ENCODE assay signal across 18 mouse cellular contexts in the genomic region with DNA sequence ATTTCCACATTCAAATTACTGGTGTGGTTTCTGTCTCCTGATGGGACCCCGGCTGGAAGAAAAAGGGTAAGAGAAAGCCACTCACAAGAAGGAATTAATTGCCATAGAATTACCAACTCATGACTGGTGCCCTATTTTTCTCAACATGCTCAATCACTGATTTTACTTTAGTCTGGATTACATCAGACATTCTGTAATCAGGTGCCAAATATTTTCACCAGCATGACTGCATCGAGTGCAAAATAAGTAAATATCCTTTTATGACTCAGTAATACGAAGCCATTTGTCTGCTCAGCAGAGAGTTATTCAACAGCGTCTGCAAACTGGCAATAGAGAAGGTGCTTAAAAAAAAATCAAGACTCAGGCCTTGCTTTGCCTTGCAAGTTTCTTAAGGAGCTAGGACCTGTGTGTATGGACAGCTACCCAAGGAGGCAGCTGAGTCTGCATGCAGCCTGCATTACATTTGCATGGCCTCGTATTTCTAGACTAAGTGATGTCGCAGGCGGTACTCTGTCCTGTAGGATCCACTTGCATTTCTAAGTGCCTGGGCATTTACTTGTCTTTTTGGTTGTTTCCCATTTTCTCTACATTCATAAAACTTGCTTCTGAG.
DNase-seq lines count a peak whose midpoint lies in the region; ATAC-seq and TF ChIP-seq lines count a peak whose summit lies in the region.
"Had no signal": no experiment of that assay in that cellular context is flagged by ENCODE, and none has a peak within 500 bp of the region (broad histone marks: within the 10 kb centered on the region; RNA-seq: fewer than 3 reads in every experiment).

No protein-coding gene starts in this region.

- TF ChIP-seq CTCF in lung, postnatal 0 days (IDR thresholded peaks at IDR 0.05): no peak
- no peak for TF ChIP-seq CTCF in Patski (IDR thresholded peaks at IDR 0.05)

- H3K36me3 ChIP-seq in lung, postnatal 0 days (ENCODE audit: insufficient read depth, low read length): no peaks in the 10 kb centered on the region
- H3K36me3 ChIP-seq: limb, embryonic 13.5 days; liver, embryonic 15.5 days had no signal

- no peak overlapping the region for H3K4me2 ChIP-seq in lung, postnatal 0 days (replicated peaks; ENCODE audit: low read depth, low read length)
- H3K4me2 ChIP-seq: limb, embryonic 13.5 days; liver, embryonic 15.5 days had no signal

- H3K27me3 ChIP-seq in lung, postnatal 0 days (replicated peaks; ENCODE audit: insufficient read depth, low read length): no peaks in the 10 kb centered on the region
- H3K27me3 ChIP-seq in Patski: no peaks in the 10 kb centered on the region
- H3K27me3 ChIP-seq: limb, embryonic 13.5 days; liver, embryonic 15.5 days had no signal

- H3K4me3 ChIP-seq in lung, postnatal 0 days (ENCODE audit: low read depth, low read length): no peak overlapping the region
- H3K4me3 ChIP-seq: erythroblast, embryonic 14.5 days; limb, embryonic 13.5 days; liver, embryonic 15.5 days had no signal

- ATAC-seq in lung, postnatal 0 days: peak; percentile 68
- peak; percentile 94 for ATAC-seq in Patski
- ATAC-seq: activated CD4-positive, CD25-positive, alpha-beta regulatory T cell, adult 4 months; forebrain, postnatal 0 days had no signal

- CTCF ChIA-PET in Patski (lab: Charles Lee): interaction anchor here (1.5 to 1.6 kb wide), 2 partner anchors 10 to 115 kb away, joined by 3 to 6 read pairs; no protein-coding TSS in a partner anchor

- 60% methylated on average over 7 of the region's 7 CpGs for WGBS in lung, postnatal 0 days

- H3K27ac ChIP-seq in lung, postnatal 0 days (ENCODE audit: low read length): no peak overlapping the region
- H3K27ac ChIP-seq: liver, embryonic 15.5 days had no signal

- intact Hi-C loops in heart, postnatal 10 days (cut with DNase I): no loop called here

- POLR2A ChIA-PET in Patski (lab: Charles Lee): interaction anchor here (0.9 to 1.1 kb wide), 3 partner anchors 11 to 38 kb away, joined by 3 to 5 read pairs (median 3); no protein-coding TSS in a partner anchor

- no peak overlapping the region for H3K9ac ChIP-seq in lung, postnatal 0 days (replicated peaks; ENCODE audit: low read depth)
- H3K9ac ChIP-seq: forebrain, postnatal 0 days; limb, embryonic 13.5 days; liver, embryonic 15.5 days had no signal

- TF ChIP-seq EP300 in lung, postnatal 0 days (IDR thresholded peaks at IDR 0.05): 0 out of 2 replicates have a peak, but pooled peaks have one; percentile 28

- peak; percentile 80 for DNase-seq in heart, adult 11 months
- DNase-seq in heart, postnatal 10 days: no peak
- DNase-seq in lung, postnatal 0 days (ENCODE audit: low spot score): peak; percentile 72
- no peak for DNase-seq in lung, postnatal 4 days
- DNase-seq in Patski (ENCODE audit: low read depth, low spot score): peak; percentile 69
- DNase-seq in skeletal muscle tissue, adult 2 months (ENCODE audit: low read depth, low spot score): peak; percentile 36
- DNase-seq in testis, postnatal 10 days (ENCODE audit: low spot score): no peak
- DNase-seq: adrenal gland, postnatal 14 days; cerebellum, adult 8-10 months; forebrain, postnatal 0 days; gastrocnemius, postnatal 14 days; kidney, adult 11 months; kidney, postnatal 36 days; lung, postnatal 14 days had no signal

- no peaks in the 10 kb centered on the region for H3K9me3 ChIP-seq in lung, postnatal 0 days (ENCODE audit: low read length)
- H3K9me3 ChIP-seq: limb, embryonic 13.5 days; liver, embryonic 15.5 days had no signal

- no peaks in the 10 kb centered on the region for H3K4me1 ChIP-seq in lung, postnatal 0 days (ENCODE audit: insufficient read depth, low read depth, low read length)
- H3K4me1 ChIP-seq: liver, embryonic 15.5 days had no signal

- in situ Hi-C loops in Patski (cut with MboI; ENCODE audit: low pct_unique_long_range_greater_than_20kb): no loop called here

Comparison
In these comparisons a context has a peak if more than half of its experiments do, and no peak if none do; other contexts are left out.
1. DNase-seq: peak in heart, adult 11 months (single experiment), lung, postnatal 0 days (single experiment), Patski (single experiment) and skeletal muscle tissue, adult 2 months (single experiment); none in heart, postnatal 10 days (0 of 2), lung, postnatal 4 days (0 of 2) and testis, postnatal 10 days (single experiment).